Mouse (Mus musculus): ENCODE measurements around the gene Nos1ap.

DNA sequence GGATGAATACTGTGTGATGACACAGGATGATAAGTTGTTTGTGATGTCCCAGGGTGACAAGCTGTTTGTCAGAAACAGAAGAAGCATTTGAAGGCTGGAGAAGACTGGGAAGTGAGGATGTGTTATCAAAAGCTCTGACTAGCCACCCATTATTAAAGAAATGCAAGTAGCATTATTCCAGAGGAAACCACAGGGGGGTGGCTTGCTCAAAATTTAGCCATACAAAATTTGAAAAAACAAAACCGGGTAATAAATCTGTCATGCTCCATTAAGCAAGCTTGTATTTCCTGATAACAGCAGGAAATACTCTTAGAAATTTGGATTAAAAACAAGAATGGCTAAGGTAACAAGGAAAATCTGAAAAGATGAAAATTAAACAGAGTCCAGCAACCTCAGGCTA lies 171.5 kb downstream of the Nos1ap start:
- TF ChIP-seq CTCF (IDR thresholded peaks at IDR 0.05; ENCODE audit: borderline replicate concordance, extremely low read depth, insufficient read depth, insufficient read length): no peak
- no peak for TF ChIP-seq POLR2A (IDR thresholded peaks at IDR 0.05; ENCODE audit: borderline replicate concordance, extremely low read depth, insufficient read depth, insufficient read length, poor library complexity, severe bottlenecking)
